Mouse (Mus musculus): Measurements from ENCODE around the gene Nr6a1. TPM values are rescaled to one million over a fixed set of nuclear protein-coding genes. Genes with fewer than 3 reads are reported as not detected.

Gene Nr6a1
- polyA plus RNA-seq, 1 experiment from 2014 or later: 1.6 TPM

DNA sequence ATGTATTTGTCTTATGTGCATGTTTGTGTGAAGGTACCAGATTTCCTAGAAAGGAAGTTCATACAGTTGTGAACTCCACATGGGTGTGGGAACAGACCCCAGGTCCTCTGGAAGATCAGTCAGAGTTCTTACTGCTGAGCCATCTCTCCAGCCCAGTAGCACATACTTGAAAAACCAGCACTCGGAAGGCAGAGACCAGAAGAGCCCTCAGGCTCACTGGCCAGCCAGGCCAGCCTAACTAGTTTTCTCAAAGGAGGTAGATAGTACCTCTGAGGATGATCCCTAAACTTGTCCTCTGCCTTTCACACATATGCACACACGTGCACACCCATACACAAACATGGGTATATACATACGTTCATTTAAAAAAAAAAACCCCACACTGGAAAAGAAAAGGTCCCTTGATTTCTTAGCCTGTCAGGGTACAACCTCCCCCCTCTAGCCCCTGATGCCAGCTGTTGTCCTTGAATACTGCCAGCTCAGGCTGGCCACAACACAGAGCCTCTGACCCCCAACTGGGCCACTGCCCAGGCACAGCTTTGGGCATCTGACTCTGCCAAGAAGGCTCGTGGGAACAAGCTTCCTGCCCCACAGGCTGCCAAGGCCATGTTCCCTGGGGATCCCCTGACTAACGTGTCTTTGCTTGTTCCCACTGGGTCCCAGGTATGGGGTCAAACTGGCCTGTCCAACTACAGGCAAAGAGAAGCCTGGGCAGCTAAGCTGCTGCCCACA lies 25.8 kb upstream of the Nr6a1 start:
- H3K4me3 ChIP-seq: no peak overlapping the region
- no peaks in the 10 kb centered on the region for H3K27me3 ChIP-seq
- peaks cover 14% of the 10 kb centered on the region for H3K4me1 ChIP-seq
- no peaks in the 10 kb centered on the region for H3K36me3 ChIP-seq
- no peak for ATAC-seq (ENCODE audit: borderline replicate concordance, extremely low read depth, low FRiP score, low TSS enrichment)
- H3K9ac ChIP-seq: no peak overlapping the region
- H3K4me2 ChIP-seq: no peak overlapping the region
- 65% methylated on average over 5 of the region's 5 CpGs for WGBS
- H3K9me3 ChIP-seq: no peaks in the 10 kb centered on the region
- H3K27ac ChIP-seq: no peak overlapping the region

DNA sequence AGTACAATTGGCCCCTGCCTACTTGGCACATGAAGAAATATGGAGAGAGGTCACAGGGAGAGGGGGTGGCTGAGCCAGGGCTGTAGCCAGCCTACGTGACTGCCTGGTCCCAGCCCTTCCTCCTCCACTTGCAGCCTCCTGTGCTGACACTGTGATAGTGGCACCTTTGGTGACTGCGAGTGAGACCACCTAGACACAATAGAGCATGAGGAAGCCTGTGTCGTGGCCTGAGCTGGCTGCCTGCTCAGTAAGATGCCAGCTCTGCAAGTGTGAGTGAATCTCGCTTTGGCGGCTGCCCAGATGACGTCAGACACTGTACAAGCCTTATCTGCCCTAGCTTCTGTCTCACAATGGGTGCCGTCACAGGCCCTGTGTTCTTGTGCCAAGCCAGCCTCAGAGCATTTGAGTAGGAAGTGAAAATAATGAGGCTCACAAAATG lies 22.8 kb upstream of the Nr6a1 start:
- no peak overlapping the region for H3K9ac ChIP-seq
- H3K27ac ChIP-seq: peak overlapping the region; percentile 82
- H3K27me3 ChIP-seq: no peaks in the 10 kb centered on the region
- H3K9me3 ChIP-seq: no peaks in the 10 kb centered on the region
- no peak overlapping the region for H3K4me3 ChIP-seq
- peaks cover 14% of the 10 kb centered on the region for H3K4me1 ChIP-seq
- H3K4me2 ChIP-seq: no peak overlapping the region
- ATAC-seq (ENCODE audit: borderline replicate concordance, extremely low read depth, low FRiP score, low TSS enrichment): peak; percentile 89
- 38% methylated on average over 7 of the region's 7 CpGs for WGBS
- H3K36me3 ChIP-seq: no peaks in the 10 kb centered on the region

DNA sequence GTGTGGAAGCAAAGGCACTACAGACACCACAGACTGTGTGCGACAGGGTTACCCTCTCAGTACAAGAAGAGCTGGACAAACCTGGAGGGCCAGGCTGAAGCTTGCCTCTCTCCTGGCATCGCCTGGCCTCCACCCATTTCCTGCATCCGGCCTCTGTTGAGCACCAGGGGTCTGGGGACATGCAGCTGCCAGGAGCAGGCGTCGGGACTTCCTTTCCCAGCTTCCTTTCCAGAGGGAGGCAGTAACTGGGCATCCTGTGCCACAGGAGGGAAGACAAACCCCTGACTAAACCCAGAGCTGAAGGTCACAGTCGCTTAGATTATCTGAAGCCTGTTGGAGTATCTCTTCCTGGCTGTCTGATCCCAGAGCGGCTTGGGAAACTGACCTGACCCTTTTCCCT lies 20.1 kb upstream of the Nr6a1 start:
- Histone ChIP-seq H3K27me3 (no peaks in the 10 kb centered on the region), H3K4me2 (no peak overlapping the region; the same call in 1 of the 2 replicates), H3K36me3 (no peaks in the 10 kb centered on the region), H3K4me1 (peaks cover 18% of the 10 kb centered on the region), H3K9me3 (no peaks in the 10 kb centered on the region), H3K27ac (peak overlapping the region; percentile 74), H3K4me3 (no peak overlapping the region), H3K9ac (no peak overlapping the region)
- ATAC-seq (ENCODE audit: borderline replicate concordance, extremely low read depth, low FRiP score, low TSS enrichment): no peak
- 47% methylated on average over 7 of the region's 7 CpGs for WGBS

DNA sequence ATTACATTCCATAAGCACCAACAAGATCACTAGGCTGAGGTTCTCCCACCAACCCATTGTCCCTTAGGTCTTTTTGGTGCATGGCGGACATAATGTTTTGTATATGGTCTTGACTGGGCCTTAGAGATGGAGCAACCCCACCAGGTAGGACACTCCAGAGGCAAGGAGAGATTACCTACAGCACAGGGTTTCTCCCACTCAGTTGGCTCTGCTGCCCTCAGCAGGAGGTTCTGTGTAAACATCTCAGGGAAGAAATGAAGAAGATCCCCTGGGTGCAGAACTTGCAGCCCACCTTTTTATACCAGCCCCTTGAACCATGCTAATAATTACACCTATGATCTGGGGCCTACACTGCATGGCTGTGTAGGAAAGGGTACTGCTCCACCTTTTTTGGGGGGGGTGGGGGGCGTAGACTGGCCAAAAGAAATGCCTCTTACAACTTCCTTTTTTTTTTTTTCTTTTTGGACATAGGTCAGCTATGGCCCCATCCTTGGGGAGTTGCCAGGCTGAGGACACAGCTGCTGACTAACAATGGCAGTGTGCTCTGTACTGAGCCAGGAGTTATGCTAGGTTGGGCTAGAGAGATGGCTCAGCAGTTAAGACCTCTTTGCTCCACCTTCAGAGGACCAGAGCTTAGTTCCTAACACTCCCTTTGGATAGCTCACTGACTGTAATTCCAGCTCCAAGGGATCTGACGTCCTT lies 17.1 kb upstream of the Nr6a1 start:
- no peak overlapping the region for H3K4me2 ChIP-seq
- WGBS: 53% methylated on average over 3 of the region's 3 CpGs
- no peak overlapping the region for H3K9ac ChIP-seq
- no peaks in the 10 kb centered on the region for H3K27me3 ChIP-seq
- no peak overlapping the region for H3K4me3 ChIP-seq
- H3K27ac ChIP-seq: no peak overlapping the region
- no peaks in the 10 kb centered on the region for H3K9me3 ChIP-seq
- no peaks in the 10 kb centered on the region for H3K36me3 ChIP-seq
- 0 out of 2 replicates have a peak, but pooled peaks cover 3% of the 10 kb centered on the region for H3K4me1 ChIP-seq
- no peak for ATAC-seq (ENCODE audit: borderline replicate concordance, extremely low read depth, low FRiP score, low TSS enrichment)

DNA sequence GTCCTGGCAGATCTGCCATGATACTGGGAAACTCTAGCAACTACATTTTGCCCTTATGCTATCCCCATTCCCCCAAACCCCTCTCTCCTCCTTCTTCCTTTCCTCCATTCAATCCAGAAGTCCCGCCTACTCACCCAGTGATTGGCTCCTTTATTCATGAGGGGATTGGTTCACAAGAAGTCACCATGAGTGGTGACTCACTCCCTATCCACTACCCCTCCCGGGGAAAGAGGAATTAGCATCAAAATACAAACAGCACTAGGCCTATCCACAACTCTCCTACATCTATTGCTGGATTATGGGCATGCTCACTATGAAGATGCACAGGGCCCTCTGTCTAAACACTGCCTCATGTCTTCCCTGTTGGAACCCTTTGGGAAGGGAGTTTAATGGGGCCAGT lies 16.5 kb upstream of the Nr6a1 start:
- no peak for ATAC-seq (ENCODE audit: borderline replicate concordance, extremely low read depth, low FRiP score, low TSS enrichment)
- H3K9ac ChIP-seq: no peak overlapping the region
- H3K27ac ChIP-seq: no peak overlapping the region
- H3K36me3 ChIP-seq: no peaks in the 10 kb centered on the region
- no peaks in the 10 kb centered on the region for H3K9me3 ChIP-seq
- no peaks in the 10 kb centered on the region for H3K27me3 ChIP-seq
- H3K4me1 ChIP-seq: 0 out of 2 replicates have a peak, but pooled peaks cover 3% of the 10 kb centered on the region
- H3K4me3 ChIP-seq: no peak overlapping the region
- H3K4me2 ChIP-seq: no peak overlapping the region
- 54% methylated on average over 2 of the region's 2 CpGs for WGBS

DNA sequence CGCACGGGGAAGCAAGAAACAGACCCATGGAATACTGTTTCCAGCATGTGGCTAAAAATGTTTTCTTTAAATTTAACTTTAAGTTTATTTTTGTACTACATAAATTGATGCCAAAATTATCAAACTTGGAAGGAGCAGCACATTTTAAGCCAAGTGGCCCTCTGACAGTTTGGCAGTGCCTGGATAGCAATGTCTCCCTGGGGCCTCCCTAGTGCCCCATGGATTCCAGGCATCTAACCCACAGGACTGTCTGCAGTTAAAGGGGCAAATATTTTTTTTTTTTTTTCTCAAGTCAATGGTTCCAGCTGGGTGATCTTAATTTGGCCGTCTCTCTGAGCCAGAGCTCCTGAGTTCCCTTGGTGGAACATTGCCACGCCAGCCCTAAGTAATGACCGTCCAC lies 15.7 kb upstream of the Nr6a1 start:
- H3K4me3 ChIP-seq: no peak overlapping the region

DNA sequence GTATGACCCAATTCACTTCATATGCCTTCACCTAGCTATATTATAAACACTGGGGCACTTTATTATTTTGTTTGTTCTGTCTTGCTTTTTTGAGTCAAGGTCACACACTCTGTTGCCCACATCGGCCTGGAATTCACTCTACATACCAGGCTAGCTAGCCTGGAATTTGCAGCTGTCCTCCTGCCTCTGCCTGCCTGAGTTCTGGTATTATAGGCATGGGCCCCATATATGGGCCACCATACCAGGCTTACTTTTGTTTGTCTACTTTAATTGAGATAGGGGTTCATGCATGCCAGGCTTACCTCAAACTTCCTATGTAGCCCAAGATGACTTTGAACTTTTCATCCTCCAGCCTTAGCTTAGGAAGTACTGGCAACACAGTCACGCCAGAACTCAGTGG lies 14.4 kb upstream of the Nr6a1 start:
- WGBS: 52% methylated on average over 2 of the region's 2 CpGs

More for the DNA sequence above, 15.7 kb upstream of the Nr6a1 start:
- Histone ChIP-seq H3K27me3 (no peaks in the 10 kb centered on the region), H3K27ac (no peak overlapping the region), H3K36me3 (no peaks in the 10 kb centered on the region), H3K9ac (no peak overlapping the region), H3K9me3 (no peaks in the 10 kb centered on the region), H3K4me2 (no peak overlapping the region), H3K4me1 (0 out of 2 replicates have a peak, but pooled peaks cover 3% of the 10 kb centered on the region)
- ATAC-seq (ENCODE audit: borderline replicate concordance, extremely low read depth, low FRiP score, low TSS enrichment): no peak
- WGBS: 76% methylated on average over 5 of the region's 5 CpGs

DNA sequence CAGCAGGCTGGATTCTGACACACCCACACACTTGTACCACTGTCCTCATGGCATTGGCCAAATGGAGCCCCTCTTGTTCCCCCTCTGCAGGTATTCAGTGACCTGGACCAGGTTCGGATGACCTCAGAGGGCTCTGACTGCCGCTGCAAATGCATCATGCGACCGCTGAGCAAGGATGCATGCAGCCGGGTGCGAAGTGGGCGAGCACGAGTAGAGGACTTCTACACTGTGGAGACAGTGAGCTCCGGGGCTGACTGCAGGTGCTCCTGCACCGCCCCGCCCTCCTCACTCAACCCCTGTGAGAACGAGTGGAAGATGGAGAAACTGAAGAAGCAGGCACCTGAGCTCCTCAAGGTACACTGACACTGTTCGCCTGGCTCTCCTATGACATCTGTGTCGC lies 13.9 kb upstream of the Nr6a1 start:
- Histone ChIP-seq H3K27me3 (no peaks in the 10 kb centered on the region), H3K36me3 (no peaks in the 10 kb centered on the region), H3K4me2 (no peak overlapping the region), H3K4me1 (0 out of 2 replicates have a peak, but pooled peaks cover 3% of the 10 kb centered on the region), H3K9me3 (no peaks in the 10 kb centered on the region), H3K4me3 (no peak overlapping the region), H3K27ac (no peak overlapping the region), H3K9ac (no peak overlapping the region)
- ATAC-seq (ENCODE audit: borderline replicate concordance, extremely low read depth, low FRiP score, low TSS enrichment): no peak
- 73% methylated on average over 14 of the region's 14 CpGs for WGBS

More for the DNA sequence above, 14.4 kb upstream of the Nr6a1 start:
- no peak for ATAC-seq (ENCODE audit: borderline replicate concordance, extremely low read depth, low FRiP score, low TSS enrichment)
- H3K27ac ChIP-seq: no peak overlapping the region
- no peaks in the 10 kb centered on the region for H3K9me3 ChIP-seq
- no peak overlapping the region for H3K4me2 ChIP-seq
- H3K4me3 ChIP-seq: no peak overlapping the region
- H3K4me1 ChIP-seq: 0 out of 2 replicates have a peak, but pooled peaks cover 3% of the 10 kb centered on the region
- H3K27me3 ChIP-seq: no peaks in the 10 kb centered on the region
- H3K9ac ChIP-seq: no peak overlapping the region
- H3K36me3 ChIP-seq: no peaks in the 10 kb centered on the region

DNA sequence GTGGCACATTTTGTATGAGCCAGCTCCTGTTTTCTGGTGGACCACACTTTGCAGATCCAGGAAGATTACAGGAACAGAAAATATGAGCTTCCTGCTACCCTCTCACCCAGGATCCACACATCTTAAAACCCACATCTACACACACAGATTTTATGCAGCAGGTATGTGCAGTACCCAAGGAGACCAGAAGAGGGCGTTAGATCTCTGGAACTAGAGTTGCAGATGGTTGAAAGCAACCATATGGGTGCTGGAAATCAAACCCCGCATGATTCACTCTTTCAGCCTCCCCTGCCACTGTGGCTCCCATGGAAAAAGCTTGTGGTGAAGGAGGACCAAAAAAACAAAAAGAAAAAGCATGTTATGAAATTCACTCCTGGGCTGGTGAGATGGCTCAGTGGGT lies 11.6 kb upstream of the Nr6a1 start:
- WGBS: 71% methylated on average over 2 of the region's 2 CpGs
- no peak for ATAC-seq (ENCODE audit: borderline replicate concordance, extremely low read depth, low FRiP score, low TSS enrichment)
- H3K36me3 ChIP-seq: no peaks in the 10 kb centered on the region
- H3K4me2 ChIP-seq: no peak overlapping the region
- H3K4me3 ChIP-seq: no peak overlapping the region
- H3K27me3 ChIP-seq: no peaks in the 10 kb centered on the region
- no peak overlapping the region for H3K9ac ChIP-seq
- H3K27ac ChIP-seq: no peak overlapping the region
- H3K4me1 ChIP-seq: no peaks in the 10 kb centered on the region
- H3K9me3 ChIP-seq: no peaks in the 10 kb centered on the region

DNA sequence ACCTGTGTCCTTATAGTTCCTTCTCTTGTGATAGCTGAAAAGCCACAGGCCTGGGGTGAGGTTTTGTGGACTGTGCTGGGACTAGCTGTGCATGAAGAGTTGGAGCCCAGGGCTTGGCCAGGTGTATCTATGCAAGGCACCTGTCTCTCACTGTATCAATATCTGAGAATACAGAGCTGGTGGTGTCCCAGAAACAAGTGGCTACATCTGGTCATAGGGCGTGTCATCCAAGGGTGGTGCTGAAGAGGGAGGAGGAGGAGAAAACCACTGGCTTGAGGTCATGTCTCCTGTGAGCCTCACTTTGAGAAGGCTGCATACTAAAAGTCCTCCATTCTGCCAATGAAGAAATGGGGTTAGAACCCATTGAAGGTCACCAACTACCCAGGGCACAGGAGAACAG lies 10.5 kb upstream of the Nr6a1 start:
- no peaks in the 10 kb centered on the region for H3K36me3 ChIP-seq
- ATAC-seq (ENCODE audit: borderline replicate concordance, extremely low read depth, low FRiP score, low TSS enrichment): no peak
- WGBS: 86% methylated on average over 1 of the region's 1 CpGs
- no peak overlapping the region for H3K9ac ChIP-seq
- H3K4me1 ChIP-seq: no peaks in the 10 kb centered on the region
- H3K4me3 ChIP-seq: no peak overlapping the region
- H3K9me3 ChIP-seq: no peaks in the 10 kb centered on the region
- no peak overlapping the region for H3K27ac ChIP-seq
- no peaks in the 10 kb centered on the region for H3K27me3 ChIP-seq
- H3K4me2 ChIP-seq: no peak overlapping the region

DNA sequence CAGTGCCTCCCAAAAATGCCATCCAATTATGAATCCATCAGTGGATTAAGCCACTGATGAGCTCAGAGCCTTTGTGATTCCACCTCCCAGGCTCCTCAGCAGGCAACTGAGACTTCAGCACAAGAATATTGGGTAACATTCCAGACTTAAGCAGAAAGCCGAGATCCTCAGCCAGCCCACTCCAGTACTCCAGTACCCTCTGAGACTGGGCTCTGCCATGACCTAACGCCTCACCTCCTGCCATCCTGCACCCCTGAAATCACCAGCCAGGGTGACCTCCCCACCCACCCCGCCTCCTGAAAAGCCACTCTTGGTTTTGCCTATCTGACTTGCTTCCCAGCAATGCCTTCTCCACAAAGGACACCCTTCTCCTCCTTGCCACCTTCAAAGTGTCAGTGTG lies 9.9 kb upstream of the Nr6a1 start:
- Histone ChIP-seq H3K27me3 (no peaks in the 10 kb centered on the region), H3K9me3 (no peaks in the 10 kb centered on the region), H3K9ac (no peak overlapping the region), H3K4me1 (no peaks in the 10 kb centered on the region), H3K4me2 (no peak overlapping the region), H3K27ac (no peak overlapping the region), H3K4me3 (no peak overlapping the region), H3K36me3 (no peaks in the 10 kb centered on the region)
- WGBS: 73% methylated on average over 3 of the region's 3 CpGs
- ATAC-seq (ENCODE audit: borderline replicate concordance, extremely low read depth, low FRiP score, low TSS enrichment): no peak

DNA sequence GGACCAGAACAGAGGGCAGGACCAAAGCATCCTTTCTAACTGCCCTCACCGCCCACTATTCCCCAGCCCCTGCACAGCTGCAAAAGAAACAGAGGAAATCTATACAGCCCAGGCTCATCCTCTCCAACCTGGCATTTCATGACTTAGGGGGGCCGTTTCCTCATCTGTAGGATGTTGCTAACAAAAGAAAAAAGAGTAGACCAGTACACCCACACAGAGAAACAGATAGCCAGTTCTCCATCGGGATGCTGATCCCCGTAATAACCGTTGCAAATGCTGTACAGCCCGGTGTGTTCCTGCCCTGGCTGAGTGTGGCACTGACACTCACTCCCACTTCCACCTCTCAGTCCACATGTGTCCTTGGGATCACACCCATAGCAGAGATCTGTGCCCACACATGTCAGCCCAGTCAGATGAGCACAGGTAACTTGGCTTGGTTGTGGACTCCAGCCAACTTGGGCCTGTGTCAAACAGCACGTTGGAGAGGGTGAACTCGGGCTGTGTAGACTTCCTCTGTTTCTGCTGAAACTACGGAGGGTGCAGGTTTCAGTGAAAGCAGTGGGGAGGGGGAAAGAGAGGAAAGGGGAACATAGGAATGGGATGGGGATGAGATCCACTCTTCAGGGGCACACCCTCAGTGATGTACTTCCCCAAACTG lies 9.4 kb upstream of the Nr6a1 start:
- no peak overlapping the region for H3K27ac ChIP-seq
- no peaks in the 10 kb centered on the region for H3K36me3 ChIP-seq
- H3K4me1 ChIP-seq: peaks cover 4% of the 10 kb centered on the region; the same call in 1 of the 2 replicates
- no peak for ATAC-seq (ENCODE audit: borderline replicate concordance, extremely low read depth, low FRiP score, low TSS enrichment)
- no peak overlapping the region for H3K9ac ChIP-seq
- no peak overlapping the region for H3K4me3 ChIP-seq
- no peaks in the 10 kb centered on the region for H3K9me3 ChIP-seq
- H3K27me3 ChIP-seq: no peaks in the 10 kb centered on the region
- WGBS: 64% methylated on average over 9 of the region's 9 CpGs
- H3K4me2 ChIP-seq: no peak overlapping the region
